Mouse (Mus musculus) heart, adult 2 months (tissue): ENCODE data around the gene Fosb. TPM values are rescaled to one million over a fixed set of nuclear protein-coding genes. Genes with fewer than 3 reads are reported as not detected.

Experiments used
- DNase-seq, 2 experiments: peaks; one replicate each; pipeline ENCODE4 v3.0.0; 2021
- H3K27ac ChIP-seq: fragments of 200-600 bp; 2 replicates; pipeline ENCODE4 v1.8.1; 2022
- H3K27me3 ChIP-seq: fragments of 200-500 bp; 2 replicates; pipeline ENCODE4 v1.6.1; 2012; ENCODE audit warnings: mild to moderate bottlenecking, low read length, inconsistent platforms, mixed read lengths; ENCODE audit not compliant: control insufficient read depth, insufficient read depth
- H3K36me3 ChIP-seq: fragments of 200-500 bp; 2 replicates; pipeline ENCODE4 v1.6.1; 2012; ENCODE audit warnings: low read length, inconsistent platforms; ENCODE audit not compliant: control insufficient read depth, insufficient read depth
- H3K4me1 ChIP-seq: fragments of 200-500 bp; 2 replicates; pipeline ENCODE4 v1.6.1; 2011; ENCODE audit warnings: low read length; ENCODE audit not compliant: control insufficient read depth, insufficient read depth
- H3K4me3 ChIP-seq: fragments of 200-600 bp; 2 replicates; pipeline ENCODE4 v1.8.1; 2022
- H3K79me2 ChIP-seq: fragments of 200-500 bp; replicated peaks from 2 replicates; pipeline ENCODE4 v1.6.1; 2012; ENCODE audit warnings: mild to moderate bottlenecking, inconsistent platforms, low read length, moderate library complexity, mixed read lengths; ENCODE audit not compliant: control insufficient read depth, insufficient read depth
- H3K9ac ChIP-seq: fragments of 200-500 bp; 2 replicates; pipeline ENCODE4 v1.6.1; 2012; ENCODE audit warnings: low read depth, mild to moderate bottlenecking, control low read depth, inconsistent platforms, low read length, mixed read lengths
- CTCF ChIP-seq: fragments of 200-600 bp; IDR thresholded peaks from 2 replicates; pipeline ENCODE4 v1.8.1; 2022; ENCODE audit warnings: antibody characterized with exemption, mild to moderate bottlenecking, moderate library complexity
- EP300 ChIP-seq: fragments of 200-500 bp; IDR thresholded peaks from 2 replicates; pipeline ENCODE4 v1.6.1; 2011; ENCODE audit warnings: low read depth, low read length, control low read depth; ENCODE audit not compliant: insufficient read depth
- POLR2A ChIP-seq: fragments of 200-500 bp; IDR thresholded peaks from 2 replicates; pipeline ENCODE4 v1.6.1; 2011; ENCODE audit warnings: mild to moderate bottlenecking, low read depth, low read length, control low read depth; ENCODE audit not compliant: insufficient read depth
- WGBS: fragments of 180-500 bp; shearing (Covaris S2); methylation state at CpG from one replicate; pipeline ENCODE4 v1.1.7; 2018; 5-methylcytosine and 5-hydroxymethylcytosine counted together
- intact Hi-C: fragments of 180-260 bp; cut with DNase I; formaldehyde crosslinking; loops from one replicate; pipeline ENCODE4 v1.15.1; 2025
- polyA plus RNA-seq: library from polyadenylated mRNA; depleted of rRNA; stranded (reverse); fragments of >200 nt; gene quantifications from 2 replicates; pipeline ENCODE4 v1.2.3, GENCODE M21; 2012
- total RNA-seq, 2 experiments: library from RNA; stranded (reverse); gene quantifications; 2 replicates each; pipeline ENCODE4 v1.2.3; 2021

The Fosb gene
- total and polyA plus RNA-seq, 3 experiments: 0.89 to 1.1 (median 0.94) TPM

DNA sequence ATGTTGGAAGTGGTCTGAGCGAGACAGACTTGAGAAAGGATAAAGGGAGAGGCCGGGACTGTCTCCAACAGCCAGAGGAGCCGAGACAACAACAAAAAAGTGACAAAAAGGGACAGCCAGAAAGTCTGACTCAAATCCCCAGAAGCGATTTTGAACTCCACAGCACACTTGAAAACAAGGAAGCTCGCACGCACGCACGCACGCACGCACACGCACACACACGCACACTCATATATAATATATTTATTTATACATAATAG is 6.9 kb downstream of the Fosb start:
- Histone ChIP-seq H3K27ac (no peak overlapping the region), H3K27me3 (no peaks in the 10 kb centered on the region), H3K4me1 (peaks cover 2% of the 10 kb centered on the region), H3K4me3 (no peak overlapping the region), H3K36me3 (no peaks in the 10 kb centered on the region), H3K79me2 (no peaks in the 10 kb centered on the region), H3K9ac (no peak overlapping the region)
- no peak for DNase-seq
- WGBS: 91% methylated on average over 12 of the region's 12 CpGs
- TF ChIP-seq CTCF: no peak
- intact Hi-C loops: no loop called here

DNA sequence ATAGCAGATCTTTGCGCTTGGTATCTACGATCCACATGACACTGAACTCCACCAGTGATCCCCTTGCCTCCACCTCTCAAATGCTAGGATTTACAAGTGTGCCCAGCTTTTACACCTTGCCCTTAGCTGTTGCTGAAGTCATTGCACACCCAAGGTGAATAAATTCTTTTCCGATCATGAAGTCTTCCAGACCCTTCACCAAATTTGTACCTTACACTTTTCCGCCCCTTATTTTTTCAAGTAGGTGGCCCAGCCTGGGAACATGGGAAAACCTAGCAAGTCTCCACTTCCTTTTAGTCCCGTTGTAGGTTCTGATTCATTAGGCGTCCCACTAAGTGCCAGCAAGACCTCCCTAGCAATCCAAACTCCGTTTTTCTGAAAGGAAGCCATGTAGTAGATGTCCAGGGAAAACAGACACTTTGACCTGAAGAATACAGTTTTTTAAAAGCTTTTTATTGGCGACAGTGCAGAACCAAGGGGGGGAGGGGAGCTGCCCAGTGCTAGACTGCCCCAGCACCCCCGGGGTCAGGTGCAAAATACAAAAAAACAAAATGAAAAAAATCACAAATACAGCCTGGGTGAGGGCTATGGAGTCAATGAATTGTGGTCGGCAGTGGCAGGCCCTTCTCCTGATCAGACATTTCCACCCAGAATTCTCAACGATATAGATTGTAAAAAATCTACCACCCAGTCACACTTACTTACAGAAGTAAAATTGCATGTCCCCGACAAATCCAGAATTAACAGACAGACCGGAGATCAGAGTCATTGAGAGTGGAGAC is 7.4 kb downstream of the Fosb start:
- intact Hi-C loops: no loop called here
- 64% methylated on average over 13 of the region's 13 CpGs for WGBS

GRCm38 (mm10) chr7:19301461-19302263 is 8.2 kb downstream of the Fosb start:
- TF ChIP-seq CTCF (no peak), POLR2A (no peak), EP300 (no peak)
- H3K27me3 ChIP-seq: no peaks in the 10 kb centered on the region
- 23% methylated on average over 16 of the region's 16 CpGs for WGBS
- no peak for DNase-seq
- no peaks in the 10 kb centered on the region for H3K36me3 ChIP-seq
- H3K79me2 ChIP-seq: no peaks in the 10 kb centered on the region
- H3K4me3 ChIP-seq: peak overlapping the region; percentile 52; the same call in 1 of the 2 replicates
- intact Hi-C loops: no loop called here
- H3K27ac ChIP-seq: peak overlapping the region; percentile 95
- H3K4me1 ChIP-seq: peaks cover 2% of the 10 kb centered on the region
- H3K9ac ChIP-seq: no peak overlapping the region; the same call in 1 of the 2 replicates

More for the DNA sequence above, 7.4 kb downstream of the Fosb start:
- DNase-seq: no peak
- Histone ChIP-seq H3K79me2 (no peaks in the 10 kb centered on the region), H3K9ac (no peak overlapping the region), H3K4me1 (peaks cover 2% of the 10 kb centered on the region), H3K36me3 (no peaks in the 10 kb centered on the region), H3K27me3 (no peaks in the 10 kb centered on the region), H3K4me3 (no peak overlapping the region), H3K27ac (no peak overlapping the region)
- TF ChIP-seq CTCF: no peak
- TF ChIP-seq EP300: no peak
- no peak for TF ChIP-seq POLR2A

- peak overlapping the region; percentile 95 for H3K27ac ChIP-seq
- H3K4me1 ChIP-seq: peaks cover 2% of the 10 kb centered on the region
- peak; percentile 80 for DNase-seq
- TF ChIP-seq POLR2A (0 out of 2 replicates have a peak, but pooled peaks have one; percentile 15), CTCF (peak; percentile 99), EP300 (peak; percentile 92; the same call in 1 of the 2 replicates)
- no peaks in the 10 kb centered on the region for H3K36me3 ChIP-seq
- H3K27me3 ChIP-seq: no peaks in the 10 kb centered on the region
- no peaks in the 10 kb centered on the region for H3K79me2 ChIP-seq
- under 1% methylated on average over 29 of the region's 29 CpGs for whole genome bisulfite sequencing
- intact Hi-C loops: loop anchor here (1.0 kb wide), 1 partner anchor 43 kb away; no protein-coding TSS in a partner anchor
- peak overlapping the region; percentile 52 for H3K4me3 ChIP-seq
- peak overlapping the region; percentile 23; the same call in 1 of the 2 replicates for H3K9ac ChIP-seq
These were observed 9.1 kb downstream of the Fosb start for GRCm38 (mm10) chr7:19300501-19301421.

- Histone ChIP-seq H3K27ac (no peak overlapping the region), H3K36me3 (no peaks in the 10 kb centered on the region), H3K79me2 (no peaks in the 10 kb centered on the region), H3K4me3 (no peak overlapping the region), H3K9ac (no peak overlapping the region), H3K27me3 (no peaks in the 10 kb centered on the region), H3K4me1 (peaks cover 2% of the 10 kb centered on the region)
- 24% methylated on average over 3 of the region's 3 CpGs for WGBS
- TF ChIP-seq EP300 (peak; percentile 68; the same call in 1 of the 2 replicates), POLR2A (no peak), CTCF (peak; percentile 67)
- DNase-seq: no peak
- intact Hi-C loops: loop anchor here (5.0 kb wide), 1 partner anchor 63 kb away; no protein-coding TSS in a partner anchor
These were observed 10.7 kb downstream of the Fosb start for GRCm38 (mm10) chr7:19299194-19299593.
